Mouse (Mus musculus) left cerebral cortex, adult 9 months (tissue): ENCODE measurements around the gene Serinc5.
A peak's percentile ranks its signal among the peaks of the same experiment; 100 is the strongest.

ENCODE experiments used
- DNase-seq, 2 experiments: peaks; one replicate each; pipeline ENCODE4 v3.0.0; 2022; ENCODE audit warnings: low spot score in 2 of 2

Serinc5 gene

GRCm38 (mm10) chr13:92613094-92613493, 2.2 kb downstream of the Serinc5 start:
- no peak for DNase-seq

- no peak for DNase-seq
These were observed 4.3 kb downstream of the Serinc5 start for GRCm38 (mm10) chr13:92615201-92615600.

GRCm38 (mm10) chr13:92616459-92616858, 5.6 kb downstream of the Serinc5 start:
- no peak for DNase-seq

DNA sequence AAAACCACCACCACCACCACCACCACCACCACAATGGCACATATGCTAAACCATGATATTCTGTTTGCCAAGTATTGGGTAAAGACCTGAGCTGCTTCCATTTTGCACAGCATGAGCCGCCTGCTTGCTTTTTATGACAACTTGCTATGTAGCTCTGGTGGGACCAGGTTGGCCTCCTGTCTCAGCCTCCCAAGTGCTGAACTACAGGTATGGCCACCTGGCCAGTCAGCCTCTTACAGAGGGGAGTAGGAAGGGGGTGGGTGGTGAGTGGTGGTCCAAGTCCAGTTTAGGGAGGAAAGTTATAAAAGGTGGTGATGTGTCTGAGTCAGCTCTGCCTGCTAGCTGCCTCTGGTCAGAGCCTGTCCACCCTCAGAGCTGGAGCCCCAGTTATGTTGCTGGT, 15.3 kb downstream of the Serinc5 start:
- DNase-seq = no peak

DNA sequence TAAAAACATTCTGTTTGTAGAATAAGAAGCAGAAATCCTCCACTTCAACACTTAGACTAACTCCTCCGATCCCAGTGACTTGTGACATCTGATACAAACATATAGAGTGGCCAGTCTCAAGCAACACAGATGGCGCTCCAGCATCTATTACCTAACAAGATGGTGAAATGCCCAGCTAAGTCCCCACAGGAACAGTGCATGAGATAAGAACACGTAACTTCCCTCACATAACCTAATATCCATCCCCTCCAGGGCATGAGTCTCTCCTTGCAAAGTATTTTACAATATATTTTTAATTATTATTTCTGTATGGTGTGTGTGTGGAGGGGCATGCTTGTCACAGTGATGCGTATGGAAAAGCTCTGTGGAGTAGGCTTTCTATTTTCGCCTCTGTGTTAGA, 15.8 kb downstream of the Serinc5 start:
- no peak for DNase-seq

GRCm38 (mm10) chr13:92629509-92629908, 18.6 kb downstream of the Serinc5 start:
- peak in 1 of 2 experiments; percentile 1 for DNase-seq

DNA sequence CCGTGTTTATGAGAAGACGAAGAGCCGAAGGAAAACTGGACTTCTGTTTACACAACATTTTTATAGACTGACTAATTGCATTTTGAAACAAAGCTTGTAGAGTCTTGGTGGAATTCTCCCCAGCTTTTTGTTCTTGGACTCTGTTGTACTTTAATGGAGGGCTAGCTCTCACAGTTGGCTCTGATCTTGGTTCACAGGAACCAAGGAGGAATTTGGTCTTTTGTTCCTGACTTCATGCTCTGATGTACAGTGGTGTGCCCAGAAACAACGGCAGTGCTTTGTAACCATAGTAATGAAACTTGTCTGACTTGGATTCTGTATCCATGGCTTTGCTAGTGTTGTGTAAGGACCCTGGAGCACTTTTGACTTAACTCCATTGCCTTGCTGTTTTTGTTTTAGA, 20.6 kb downstream of the Serinc5 start:
- peak in 1 of 2 experiments; percentile 1 for DNase-seq

DNA sequence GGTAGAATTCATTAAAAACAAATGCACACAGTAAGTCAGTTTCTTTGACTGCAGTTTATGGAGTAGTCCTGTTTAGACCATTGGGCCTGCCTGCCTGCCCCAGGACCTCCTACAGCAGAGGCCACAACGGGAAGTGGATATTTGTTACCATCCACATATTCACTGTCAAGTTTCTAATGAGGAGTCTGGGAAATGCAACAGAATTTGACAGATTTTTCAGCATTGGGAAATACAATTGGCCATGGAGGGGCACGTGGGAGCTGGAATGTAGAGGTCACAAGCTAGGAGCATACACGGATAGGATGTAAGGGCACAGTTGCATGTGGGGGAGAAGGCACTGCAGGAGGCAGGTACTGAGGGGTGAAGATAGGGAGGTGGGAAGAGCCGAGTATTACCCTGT, 21.7 kb downstream of the Serinc5 start:
- DNase-seq = no peak

DNA sequence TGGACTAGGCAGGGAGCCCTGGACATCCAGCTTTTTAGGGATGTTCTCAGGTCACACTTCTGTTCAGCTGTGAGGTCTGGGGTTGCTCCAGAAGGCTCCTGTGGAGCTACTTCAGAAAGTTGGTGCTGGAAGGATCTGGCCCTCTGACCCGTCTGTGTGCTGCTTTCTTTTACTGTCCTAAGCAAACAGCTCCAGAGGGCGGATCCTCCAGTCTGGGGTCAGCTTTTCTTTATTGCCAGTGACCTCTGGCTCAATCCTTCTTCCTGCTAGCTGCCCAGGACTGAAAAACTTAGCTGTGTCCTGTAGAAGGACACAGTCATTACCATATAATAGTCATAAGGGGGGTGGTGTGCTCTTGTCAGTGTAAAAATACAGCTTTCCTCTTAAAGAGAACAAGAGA, 24.1 kb downstream of the Serinc5 start:
- DNase-seq = peak in 1 of 2 experiments; percentile 1

- DNase-seq = no peak
These were observed 25.5 kb downstream of the Serinc5 start for GRCm38 (mm10) chr13:92636226-92636909.

DNA sequence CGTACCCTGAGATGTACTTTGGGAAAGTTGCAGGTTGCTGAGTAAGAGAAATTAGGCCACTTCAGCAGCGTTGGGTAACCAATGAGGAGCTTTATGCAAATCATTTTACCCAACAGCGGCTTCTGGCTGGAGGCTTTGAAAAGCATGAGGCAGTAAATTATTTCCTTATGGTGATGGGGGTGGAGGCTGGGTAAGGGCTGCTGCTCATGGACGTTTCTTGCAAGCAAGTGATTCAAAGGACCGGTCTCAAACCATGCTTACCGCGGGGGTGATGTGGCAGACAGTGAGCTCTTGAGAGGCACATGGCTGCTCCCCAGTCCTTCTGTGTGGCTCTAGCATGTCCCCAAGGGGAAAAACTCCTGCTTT, 26.0 kb downstream of the Serinc5 start:
- DNase-seq = peak in 1 of 2 experiments; percentile 47

GRCm38 (mm10) chr13:92639093-92640014, 28.5 kb downstream of the Serinc5 start:
- peak; percentile 82 to 89 for DNase-seq

GRCm38 (mm10) chr13:92644199-92644598, 33.3 kb downstream of the Serinc5 start:
- DNase-seq = no peak

GRCm38 (mm10) chr13:92644753-92645152, 33.9 kb downstream of the Serinc5 start:
- no peak for DNase-seq

- DNase-seq = no peak
These were observed 36.8 kb downstream of the Serinc5 start for GRCm38 (mm10) chr13:92647695-92648094.

- no peak for DNase-seq
These were observed 38.2 kb downstream of the Serinc5 start for GRCm38 (mm10) chr13:92649111-92649510.

GRCm38 (mm10) chr13:92650956-92651355, 40.1 kb downstream of the Serinc5 start:
- DNase-seq = no peak

DNA sequence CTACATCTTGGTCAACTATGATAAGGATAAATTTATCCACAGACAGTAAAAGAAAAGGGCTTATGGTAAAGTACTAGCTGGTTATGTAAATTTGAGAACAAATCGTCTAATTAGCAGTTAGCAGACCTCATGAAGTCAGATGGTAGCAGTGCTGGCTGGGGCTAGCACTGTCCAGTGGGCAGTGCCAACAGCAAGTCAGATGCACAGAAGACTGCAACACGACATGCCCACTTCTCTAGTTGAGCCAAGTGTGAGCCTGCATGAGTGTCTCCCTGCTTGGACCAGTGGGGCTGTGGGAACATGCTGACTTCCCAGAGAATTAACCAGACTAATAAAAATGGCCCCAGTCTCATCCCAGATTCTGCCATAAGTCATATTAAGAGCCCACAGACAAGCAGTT, 41.6 kb downstream of the Serinc5 start:
- no peak for DNase-seq

DNA sequence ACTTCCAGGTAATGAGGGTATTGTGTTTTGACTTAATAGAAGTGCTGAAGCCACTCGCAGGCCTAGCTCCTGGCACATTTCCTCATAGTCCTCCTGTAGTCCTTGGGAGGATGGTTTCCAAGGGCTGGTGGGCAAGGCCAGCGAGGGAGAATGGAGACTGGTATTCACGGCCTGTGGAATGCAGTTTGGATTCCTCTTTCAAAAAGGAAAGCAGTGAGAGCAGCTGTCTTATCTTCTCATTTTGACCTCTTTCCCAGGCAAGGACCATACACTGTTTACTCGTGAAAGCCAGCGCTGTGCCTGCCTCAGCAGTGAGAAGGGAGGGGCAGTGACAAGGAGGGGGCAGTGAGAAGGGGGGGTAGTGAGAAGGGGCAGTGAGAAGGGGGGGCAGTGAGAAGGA, 42.4 kb downstream of the Serinc5 start:
- DNase-seq = no peak

GRCm38 (mm10) chr13:92656815-92657513, 46.1 kb downstream of the Serinc5 start:
- no peak for DNase-seq

DNA sequence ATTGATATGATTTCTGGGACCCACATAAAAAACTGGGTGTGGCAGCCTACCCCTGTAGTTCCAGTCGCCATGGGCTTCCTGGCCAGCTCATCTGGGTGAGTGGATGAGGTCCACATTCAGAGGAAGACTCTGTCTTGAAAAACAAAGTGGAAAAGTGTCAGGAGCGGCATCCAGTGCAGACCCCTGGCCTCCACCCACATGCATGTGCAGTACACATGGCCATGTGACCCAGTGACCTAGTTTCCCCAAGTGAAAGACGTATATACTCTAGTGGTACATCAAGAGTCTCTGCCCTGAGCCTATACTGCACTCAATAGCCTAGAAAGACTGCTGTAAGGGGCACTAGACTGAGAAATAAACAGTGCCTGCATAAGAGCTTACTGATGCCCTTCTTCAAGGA, 48.7 kb downstream of the Serinc5 start:
- DNase-seq = no peak

GRCm38 (mm10) chr13:92662555-92663286, 51.8 kb downstream of the Serinc5 start:
- DNase-seq = no peak
